Mouse (Mus musculus): ENCODE measurements at regions not wholly inside any gene's neighbourhood (a gene's known extent, or its start where the extent isn't known, plus 50 kb on each side); places are given as distances from the start of the nearest gene placed in this dataset.

GRCm38 (mm10) chr5:101596996-101597395 lies 67.8 kb downstream of the Nkx6-1 start:
- Histone ChIP-seq H3K9ac (no peak overlapping the region), H3K27ac (no peak overlapping the region), H3K4me3 (replicated peaks) (no peak overlapping the region), H3K27me3 (replicated peaks) (no peaks in the 10 kb centered on the region), H3K4me2 (no peak overlapping the region), H3K9me3 (no peaks in the 10 kb centered on the region), H3K4me1 (no peaks in the 10 kb centered on the region), H3K36me3 (no peaks in the 10 kb centered on the region)
- no peak for ATAC-seq (ENCODE audit: insufficient read depth, low FRiP score, low read depth)
- WGBS: 86% methylated on average over 9 of the region's 9 CpGs

GRCm38 (mm10) chr5:101591236-101591635 lies 73.6 kb downstream of the Nkx6-1 start:
- Histone ChIP-seq H3K9ac (no peak overlapping the region), H3K4me3 (replicated peaks) (no peak overlapping the region), H3K9me3 (no peaks in the 10 kb centered on the region), H3K4me2 (no peak overlapping the region), H3K36me3 (no peaks in the 10 kb centered on the region), H3K4me1 (no peaks in the 10 kb centered on the region), H3K27me3 (replicated peaks) (no peaks in the 10 kb centered on the region), H3K27ac (no peak overlapping the region)
- ATAC-seq (ENCODE audit: insufficient read depth, low FRiP score, low read depth): no peak
- WGBS: 70% methylated on average over 5 of the region's 5 CpGs

DNA sequence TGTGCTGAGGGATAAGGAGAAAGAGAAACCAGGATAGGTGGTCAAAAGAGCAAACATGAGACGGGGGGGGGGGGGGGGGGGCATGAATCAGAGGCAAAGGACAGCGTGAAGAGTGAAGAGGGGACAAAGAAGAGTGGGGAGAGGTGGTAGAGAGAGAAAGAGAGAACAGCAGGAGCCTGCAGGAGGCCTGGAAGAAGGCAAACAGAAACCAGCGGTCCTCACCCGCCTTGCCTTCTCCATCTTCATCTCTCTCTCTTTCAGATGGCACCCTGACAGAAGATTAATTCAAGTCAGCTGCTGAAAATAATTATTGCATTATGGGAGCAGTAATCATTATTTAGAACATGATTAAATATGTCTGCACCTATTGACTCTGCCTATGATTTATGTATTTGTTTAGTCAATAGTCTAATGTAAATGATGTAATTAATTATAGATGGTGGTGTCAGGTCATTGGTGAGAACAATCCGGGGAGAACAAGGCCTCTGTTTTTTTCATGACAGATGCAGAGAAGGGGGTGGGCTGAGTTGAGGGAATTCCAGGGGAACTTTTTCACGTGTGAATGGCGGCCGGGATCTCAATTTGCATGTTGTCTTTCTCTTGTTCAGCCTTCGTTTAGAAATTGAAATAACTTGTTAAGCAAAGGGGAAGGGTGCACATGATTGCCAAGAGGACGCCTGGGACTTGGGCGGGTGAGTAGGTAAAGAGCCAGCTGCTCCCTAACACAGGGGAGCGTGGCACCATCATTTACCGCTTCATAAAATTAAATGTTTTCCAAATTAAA lies 74.3 kb downstream of the Nkx6-1 start:
- no peak overlapping the region for H3K4me2 ChIP-seq
- no peaks in the 10 kb centered on the region for H3K9me3 ChIP-seq
- no peaks in the 10 kb centered on the region for H3K36me3 ChIP-seq
- ATAC-seq (ENCODE audit: insufficient read depth, low FRiP score, low read depth): peak; percentile 35; the same call in 1 of the 2 replicates
- no peak overlapping the region for H3K4me3 ChIP-seq (replicated peaks)
- no peaks in the 10 kb centered on the region for H3K27me3 ChIP-seq (replicated peaks)
- 48% methylated on average over 12 of the region's 13 CpGs for WGBS
- H3K4me1 ChIP-seq: no peaks in the 10 kb centered on the region
- H3K27ac ChIP-seq: no peak overlapping the region
- no peak overlapping the region for H3K9ac ChIP-seq

- H3K9ac ChIP-seq: no peak overlapping the region
- no peak overlapping the region for H3K4me3 ChIP-seq (replicated peaks)
- no peaks in the 10 kb centered on the region for H3K9me3 ChIP-seq
- H3K27me3 ChIP-seq (replicated peaks): no peaks in the 10 kb centered on the region
- H3K27ac ChIP-seq: no peak overlapping the region
- 49% methylated on average over 15 of the region's 15 CpGs for WGBS
- no peak for ATAC-seq (ENCODE audit: insufficient read depth, low FRiP score, low read depth)
- H3K36me3 ChIP-seq: no peaks in the 10 kb centered on the region
- H3K4me2 ChIP-seq: no peak overlapping the region
- H3K4me1 ChIP-seq: no peaks in the 10 kb centered on the region
These were observed 91.8 kb downstream of the Nkx6-1 start for GRCm38 (mm10) chr5:101572966-101573365.

DNA sequence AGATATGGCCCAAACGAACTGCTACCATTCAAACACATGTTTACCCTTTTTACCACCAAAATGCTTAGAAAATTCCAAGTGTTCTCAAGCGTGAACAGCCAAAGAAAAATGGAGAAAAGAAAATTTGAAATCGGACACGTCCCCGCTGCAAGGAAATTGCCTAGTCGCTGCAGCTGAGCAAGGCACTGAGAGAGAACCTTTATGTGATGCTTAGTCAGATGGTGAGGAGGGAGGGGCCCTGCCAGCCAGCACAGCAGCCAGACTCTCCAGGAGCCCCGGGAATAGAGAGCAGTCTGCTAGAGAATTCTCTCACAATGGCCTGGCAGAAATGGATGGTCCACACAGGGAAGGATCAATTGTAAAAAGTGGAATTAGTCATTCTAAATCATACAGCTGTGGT lies 99.0 kb downstream of the Nkx6-1 start:
- no peaks in the 10 kb centered on the region for H3K27me3 ChIP-seq (replicated peaks)
- H3K36me3 ChIP-seq: no peaks in the 10 kb centered on the region
- no peak overlapping the region for H3K4me3 ChIP-seq (replicated peaks)
- no peaks in the 10 kb centered on the region for H3K4me1 ChIP-seq
- no peak overlapping the region for H3K27ac ChIP-seq
- H3K9me3 ChIP-seq: no peaks in the 10 kb centered on the region
- 40% methylated on average over 7 of the region's 7 CpGs for WGBS
- no peak overlapping the region for H3K9ac ChIP-seq
- no peak for ATAC-seq (ENCODE audit: insufficient read depth, low FRiP score, low read depth)
- no peak overlapping the region for H3K4me2 ChIP-seq

DNA sequence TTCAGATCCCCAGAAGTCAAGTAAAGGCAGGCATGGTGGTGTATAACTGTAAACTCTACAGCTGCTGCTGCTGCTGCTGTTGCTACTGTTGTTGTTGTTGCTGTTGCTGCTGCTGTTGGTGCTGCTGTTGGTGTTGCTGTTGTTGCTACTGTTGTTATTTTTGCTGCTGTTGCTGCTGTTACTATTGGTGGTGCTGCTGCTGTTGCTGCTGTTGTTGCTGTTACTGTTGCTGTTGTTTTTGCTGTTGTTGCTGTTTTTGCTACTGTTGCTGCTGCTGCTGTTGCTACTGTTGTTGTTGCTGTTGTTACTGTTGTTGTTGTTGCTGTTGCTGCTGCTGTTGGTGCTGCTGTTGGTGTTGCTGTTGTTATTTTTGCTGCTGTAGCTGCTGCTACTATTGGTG lies 104.4 kb downstream of the Nkx6-1 start:
- Histone ChIP-seq H3K27ac (no peak overlapping the region), H3K9ac (no peak overlapping the region), H3K36me3 (no peaks in the 10 kb centered on the region), H3K9me3 (no peaks in the 10 kb centered on the region), H3K4me1 (0 out of 2 replicates have a peak, but pooled peaks cover 3% of the 10 kb centered on the region), H3K4me2 (no peak overlapping the region), H3K4me3 (replicated peaks) (no peak overlapping the region), H3K27me3 (replicated peaks) (no peaks in the 10 kb centered on the region)
- ATAC-seq (ENCODE audit: insufficient read depth, low FRiP score, low read depth): no peak

DNA sequence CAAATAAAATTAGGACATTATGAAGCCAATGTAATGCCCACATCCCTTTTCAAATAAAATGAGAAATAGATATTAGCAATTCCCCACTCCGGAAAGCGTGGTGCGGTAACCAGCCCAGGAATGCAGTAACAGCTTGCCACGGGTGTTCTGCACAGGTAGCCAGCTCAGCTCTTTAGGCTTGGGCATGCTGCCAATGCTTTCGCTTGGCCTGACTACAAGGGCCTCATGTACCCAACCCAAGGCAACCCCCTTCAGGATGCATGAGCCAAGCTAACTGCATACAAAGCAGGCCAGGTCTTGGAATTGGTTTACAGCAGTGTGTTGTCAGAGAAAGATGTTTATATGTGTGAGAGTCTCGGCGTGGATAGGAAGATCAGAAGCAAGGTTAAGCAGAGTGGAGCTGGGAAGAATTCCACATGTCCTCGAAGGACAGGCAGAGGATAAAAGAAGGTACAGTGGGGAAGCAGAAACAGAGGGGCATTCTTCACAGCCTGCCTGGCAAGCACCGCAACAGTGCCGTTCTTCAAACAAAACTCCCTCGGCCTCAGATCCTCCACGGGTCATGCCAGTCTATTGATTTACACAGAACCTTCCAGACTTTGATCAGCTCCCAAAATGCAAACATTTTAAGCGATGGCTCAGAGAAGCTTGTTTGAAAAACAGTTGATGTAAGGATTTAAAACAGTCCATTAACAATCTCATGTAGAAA lies 106.4 kb downstream of the Nkx6-1 start:
- 44% methylated on average over 13 of the region's 13 CpGs for WGBS
- Histone ChIP-seq H3K27me3 (replicated peaks) (no peaks in the 10 kb centered on the region), H3K4me2 (no peak overlapping the region), H3K36me3 (no peaks in the 10 kb centered on the region), H3K9ac (no peak overlapping the region), H3K27ac (no peak overlapping the region), H3K4me3 (replicated peaks) (no peak overlapping the region), H3K9me3 (no peaks in the 10 kb centered on the region), H3K4me1 (0 out of 2 replicates have a peak, but pooled peaks cover 3% of the 10 kb centered on the region)
- 0 out of 2 replicates have a peak, but pooled peaks have one; percentile 18 for ATAC-seq (ENCODE audit: insufficient read depth, low FRiP score, low read depth)

DNA sequence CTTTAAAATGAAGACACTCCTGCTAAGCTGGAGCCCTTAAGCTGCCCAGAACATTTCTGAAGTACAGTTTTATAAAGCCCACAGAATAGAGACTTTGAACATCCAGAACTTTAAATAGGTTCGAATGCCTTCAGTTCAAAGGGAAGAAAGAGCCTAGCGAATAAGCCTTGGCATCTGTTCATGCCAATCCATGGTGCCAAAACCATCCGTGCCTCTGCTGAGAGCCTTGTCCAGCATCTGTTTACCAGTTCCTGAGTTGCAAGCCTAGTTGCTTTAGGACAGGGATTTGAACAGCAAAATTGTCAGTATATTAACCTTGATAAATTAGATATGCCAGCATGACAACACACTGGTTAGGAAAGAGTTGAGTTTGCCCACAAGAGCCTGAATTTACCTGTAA lies 107.6 kb downstream of the Nkx6-1 start:
- 90% methylated on average over 3 of the region's 3 CpGs for WGBS
- Histone ChIP-seq H3K4me1 (0 out of 2 replicates have a peak, but pooled peaks cover 3% of the 10 kb centered on the region), H3K9ac (no peak overlapping the region), H3K27ac (no peak overlapping the region), H3K36me3 (no peaks in the 10 kb centered on the region), H3K27me3 (replicated peaks) (no peaks in the 10 kb centered on the region), H3K9me3 (no peaks in the 10 kb centered on the region), H3K4me2 (no peak overlapping the region), H3K4me3 (replicated peaks) (no peak overlapping the region)
- ATAC-seq (ENCODE audit: insufficient read depth, low FRiP score, low read depth): no peak

GRCm38 (mm10) chr5:101543326-101543725 lies 121.5 kb downstream of the Nkx6-1 start:
- Histone ChIP-seq H3K27ac (no peak overlapping the region), H3K9me3 (no peaks in the 10 kb centered on the region), H3K4me3 (replicated peaks) (no peak overlapping the region), H3K9ac (no peak overlapping the region), H3K4me1 (0 out of 2 replicates have a peak, but pooled peaks cover 3% of the 10 kb centered on the region), H3K36me3 (no peaks in the 10 kb centered on the region), H3K27me3 (replicated peaks) (peaks cover 9% of the 10 kb centered on the region), H3K4me2 (no peak overlapping the region)
- WGBS: 28% methylated on average over 13 of the region's 13 CpGs
- no peak for ATAC-seq (ENCODE audit: insufficient read depth, low FRiP score, low read depth)

- H3K27ac ChIP-seq: no peak overlapping the region
- WGBS: 61% methylated on average over 1 of the region's 1 CpGs
- H3K4me3 ChIP-seq (replicated peaks): no peak overlapping the region
- H3K4me1 ChIP-seq: peaks cover 12% of the 10 kb centered on the region; the same call in 1 of the 2 replicates
- H3K9me3 ChIP-seq: no peaks in the 10 kb centered on the region
- no peak overlapping the region for H3K4me2 ChIP-seq
- no peak for ATAC-seq (ENCODE audit: insufficient read depth, low FRiP score, low read depth)
- H3K27me3 ChIP-seq (replicated peaks): peaks cover 14% of the 10 kb centered on the region
- H3K36me3 ChIP-seq: no peaks in the 10 kb centered on the region
- H3K9ac ChIP-seq: no peak overlapping the region
These were observed 125.0 kb downstream of the Nkx6-1 start for GRCm38 (mm10) chr5:101539818-101540217.

DNA sequence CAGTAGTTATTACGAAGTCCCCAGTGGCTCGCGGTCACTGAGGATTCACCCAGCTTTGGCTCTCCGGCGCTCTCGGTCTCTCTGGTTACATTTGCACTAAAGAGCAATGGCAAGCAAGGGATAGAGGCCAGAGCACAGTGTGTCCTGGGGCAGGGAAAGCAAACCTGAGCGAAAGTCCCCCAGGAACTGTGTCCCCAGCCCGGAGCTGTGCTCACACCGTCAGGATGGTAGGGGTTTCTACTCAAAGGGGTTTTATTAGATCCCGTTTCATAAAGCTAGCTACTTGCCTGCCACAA lies 125.6 kb downstream of the Nkx6-1 start:
- no peaks in the 10 kb centered on the region for H3K36me3 ChIP-seq
- H3K4me1 ChIP-seq: peaks cover 12% of the 10 kb centered on the region; the same call in 1 of the 2 replicates
- H3K9ac ChIP-seq: no peak overlapping the region
- no peak overlapping the region for H3K27ac ChIP-seq
- no peak overlapping the region for H3K4me3 ChIP-seq (replicated peaks)
- 28% methylated on average over 10 of the region's 10 CpGs for WGBS
- peaks cover 14% of the 10 kb centered on the region for H3K27me3 ChIP-seq (replicated peaks)
- ATAC-seq (ENCODE audit: insufficient read depth, low FRiP score, low read depth): no peak
- H3K4me2 ChIP-seq: no peak overlapping the region
- no peaks in the 10 kb centered on the region for H3K9me3 ChIP-seq

DNA sequence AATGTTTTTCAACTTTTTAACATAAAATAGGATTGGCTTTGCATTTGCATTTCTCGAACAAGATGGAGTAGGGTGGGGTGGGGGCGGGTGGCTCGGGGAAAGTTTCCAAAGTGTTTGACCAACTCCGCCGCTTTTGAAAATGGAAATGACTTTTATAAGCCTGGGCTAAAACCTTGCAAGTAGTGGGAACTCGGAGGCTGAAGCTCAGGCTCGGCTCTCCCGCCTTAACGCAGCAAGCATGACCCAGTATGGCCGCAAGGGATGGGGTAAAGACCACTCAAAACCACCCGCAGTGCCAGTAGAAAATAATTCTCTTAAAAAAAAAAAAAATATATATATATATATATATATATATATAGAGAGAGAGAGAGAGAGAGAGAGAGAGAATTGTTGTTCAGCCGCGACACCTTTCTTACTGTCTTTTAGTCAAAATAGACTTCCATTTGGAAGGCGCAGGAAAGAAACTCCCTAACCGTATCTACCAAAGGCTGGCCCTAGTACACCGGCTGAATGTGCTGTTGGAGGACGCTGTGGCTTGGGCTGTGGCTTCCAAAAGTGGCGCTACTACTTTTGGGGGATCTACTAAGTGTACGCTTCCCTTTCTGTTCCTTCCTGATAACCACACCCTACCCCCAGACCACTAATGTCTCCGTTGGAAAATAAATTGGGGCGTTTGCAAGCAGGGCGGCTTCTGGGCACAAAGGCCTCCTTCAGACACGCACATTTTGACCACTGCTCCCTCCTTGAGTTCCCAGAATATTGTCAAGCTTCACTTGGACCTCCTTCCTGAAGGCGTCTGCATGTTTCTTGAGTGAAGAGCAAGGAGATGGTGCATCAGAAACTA lies 126.2 kb downstream of the Nkx6-1 start:
- no peaks in the 10 kb centered on the region for H3K36me3 ChIP-seq
- H3K9me3 ChIP-seq: no peaks in the 10 kb centered on the region
- peak overlapping the region; percentile 36 for H3K4me2 ChIP-seq
- no peak overlapping the region for H3K9ac ChIP-seq
- no peak for ATAC-seq (ENCODE audit: insufficient read depth, low FRiP score, low read depth)
- H3K4me3 ChIP-seq (replicated peaks): peak overlapping the region; percentile 6; the same call in 1 of the 2 replicates
- H3K27me3 ChIP-seq (replicated peaks): peaks cover 14% of the 10 kb centered on the region
- H3K4me1 ChIP-seq: peaks cover 12% of the 10 kb centered on the region; the same call in 1 of the 2 replicates
- H3K27ac ChIP-seq: no peak overlapping the region
- 9% methylated on average over 24 of the region's 24 CpGs for WGBS
